Mouse (Mus musculus) B cell, adult 62 days (primary cell): ENCODE results near the gene Dact1. TPM values are rescaled to one million over a fixed set of nuclear protein-coding genes. Genes with fewer than 3 reads are reported as not detected.

ENCODE experiments used
- total RNA-seq: library from RNA; stranded (reverse); gene quantifications from 4 replicates; pipeline ENCODE4 v1.2.4, GENCODE M21; 2023

Gene Dact1
- total RNA-seq, result 0.18 to 0.32 TPM (median 0.26 TPM) in 4 replicates

GRCm38 (mm10) chr12:71309581-71310067 lies at the start of gene Dact1:
Gene Dact1, plus strand, starts transcription at chr12:71309884.

Other genes with a start within 250 kb of the Dact1 start
- not detected in 4 replicates for gene Tomm20l, start 198.5 kb upstream of the Dact1 start, total RNA-seq
- 27.1 to 35.3 TPM (median 31.6 TPM) in 4 replicates for gene Timm9, start 173.2 kb upstream of the Dact1 start, total RNA-seq
- gene 2700049A03Rik, start 173.0 kb upstream of the Dact1 start, total RNA-seq, result 10.5 to 12.6 TPM (median 11.9 TPM) in 4 replicates